Mouse (Mus musculus) liver, adult 2 months (tissue): ENCODE results near the gene Usp39. TPM values are rescaled to one million over a fixed set of nuclear protein-coding genes. Genes with fewer than 3 reads are reported as not detected.

Experiments
- DNase-seq: peaks from one replicate; pipeline ENCODE4 v3.0.0-alpha.2; 2011; ENCODE audit warnings: low read depth, low spot score; ENCODE audit errors: extremely low read depth
- H3K27ac ChIP-seq: fragments of 200-500 bp; replicated peaks from 2 replicates; pipeline ENCODE4 v1.5.1; 2012; ENCODE audit warnings: low read depth, mild to moderate bottlenecking, control low read depth, inconsistent platforms, low read length; ENCODE audit not compliant: insufficient read depth
- H3K27me3 ChIP-seq: fragments of 200-500 bp; 2 replicates; pipeline ENCODE4 v1.6.1; 2012; ENCODE audit warnings: mild to moderate bottlenecking, moderate library complexity, low read length, inconsistent platforms; ENCODE audit not compliant: control insufficient read depth, insufficient read depth
- H3K36me3 ChIP-seq: fragments of 200-500 bp; 2 replicates; pipeline ENCODE4 v1.6.1; 2012; ENCODE audit warnings: low read length, inconsistent platforms; ENCODE audit not compliant: control insufficient read depth, insufficient read depth
- H3K4me1 ChIP-seq: fragments of 200-500 bp; 2 replicates; pipeline ENCODE4 v1.6.1; 2011; ENCODE audit warnings: low read length; ENCODE audit not compliant: control insufficient read depth, insufficient read depth
- H3K4me3 ChIP-seq: fragments of 200-500 bp; 2 replicates; pipeline ENCODE4 v1.5.1; 2011; ENCODE audit warnings: low read depth, mild to moderate bottlenecking, control low read depth, low read length, moderate library complexity; ENCODE audit not compliant: insufficient read depth
- H3K79me2 ChIP-seq: fragments of 200-500 bp; 2 replicates; pipeline ENCODE4 v1.6.1; 2012; ENCODE audit warnings: inconsistent platforms, mild to moderate bottlenecking, low read length, moderate library complexity; ENCODE audit not compliant: control insufficient read depth, insufficient read depth
- H3K9ac ChIP-seq: fragments of 200-500 bp; 2 replicates; pipeline ENCODE4 v1.6.1; 2012; ENCODE audit warnings: low read depth, mild to moderate bottlenecking, control low read depth, inconsistent platforms, low read length
- CTCF ChIP-seq: fragments of 200-500 bp; IDR thresholded peaks from 2 replicates; pipeline ENCODE4 v1.5.1; 2011; ENCODE audit warnings: low read depth, low read length, control low read depth
- POLR2A ChIP-seq: fragments of 200-500 bp; IDR thresholded peaks from 2 replicates; pipeline ENCODE4 v1.6.1; 2011; ENCODE audit warnings: low read length, control low read depth; ENCODE audit not compliant: insufficient read depth; ENCODE audit errors: extremely low read depth
- WGBS: fragments of 180-500 bp; shearing (Covaris S2); methylation state at CpG from one replicate; pipeline ENCODE4 v1.1.7; 2018; 5-methylcytosine and 5-hydroxymethylcytosine counted together
- polyA plus RNA-seq: library from polyadenylated mRNA; depleted of rRNA; stranded (reverse); fragments of >200 nt; gene quantifications from 2 replicates; pipeline ENCODE4 v1.2.3, GENCODE M21; 2012
- total RNA-seq: library from RNA; depleted of rRNA; stranded (reverse); fragments of >200 nt; gene quantifications from 2 replicates; pipeline ENCODE4 v1.2.3, GENCODE M21; 2014

The Usp39 gene
- total and polyA plus RNA-seq, 2 experiments, result 10.5 to 15.2 TPM

GRCm38 (mm10) chr6:72383142-72383820 is 38.3 kb upstream of the Usp39 start:
- DNase-seq, result no peak
- Histone ChIP-seq H3K36me3 (peaks cover 20% of the 10 kb centered on the region), H3K4me3 (no peak overlapping the region), H3K79me2 (peaks cover 3% of the 10 kb centered on the region; the same call in 1 of the 2 replicates), H3K27me3 (no peaks in the 10 kb centered on the region), H3K27ac (peak overlapping the region; percentile 46), H3K4me1 (peaks cover 9% of the 10 kb centered on the region), H3K9ac (no peak overlapping the region)
- WGBS, result 90% methylated on average over 6 of the region's 6 CpGs
- TF ChIP-seq CTCF (no peak), POLR2A (no peak)

DNA sequence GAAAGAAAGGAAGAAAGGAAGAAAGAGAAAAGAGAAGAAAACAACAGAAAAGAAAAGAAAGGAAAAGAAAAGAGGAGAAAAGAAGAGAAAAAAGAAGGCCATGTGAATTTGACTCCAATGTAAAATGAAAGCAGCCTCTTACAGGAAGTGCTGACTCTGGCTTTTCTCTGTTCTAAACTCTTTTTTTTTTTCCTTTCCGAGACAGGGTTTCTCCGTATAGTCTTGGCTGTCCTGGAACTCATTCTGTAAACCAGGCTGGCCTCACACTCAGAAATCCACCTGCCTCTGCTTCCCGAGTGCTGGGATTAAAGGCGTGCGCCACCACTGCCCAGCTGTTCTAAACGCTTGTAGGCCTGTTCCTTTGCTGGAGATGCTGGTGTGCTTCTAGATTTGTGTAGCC is 37.5 kb upstream of the Usp39 start:
- Histone ChIP-seq H3K79me2 (peaks cover 3% of the 10 kb centered on the region; the same call in 1 of the 2 replicates), H3K4me1 (peaks cover 9% of the 10 kb centered on the region), H3K9ac (no peak overlapping the region), H3K4me3 (no peak overlapping the region), H3K36me3 (peaks cover 16% of the 10 kb centered on the region), H3K27ac (peak overlapping the region; percentile 46), H3K27me3 (no peaks in the 10 kb centered on the region)
- TF ChIP-seq CTCF (no peak), POLR2A (no peak)
- WGBS, result 77% methylated on average over 6 of the region's 6 CpGs
- DNase-seq, result no peak

- peak; percentile 59 for DNase-seq
- Histone ChIP-seq H3K9ac (peak within 1 kb of the TSS; percentile 76), H3K79me2 (peaks cover 3% of the 10 kb centered on the region; the same call in 1 of the 2 replicates), H3K4me3 (peak within 1 kb of the TSS; percentile 67), H3K4me1 (peaks cover 9% of the 10 kb centered on the region), H3K27ac (peak within 1 kb of the TSS; percentile 49), H3K27me3 (no peaks in the 10 kb centered on the region), H3K36me3 (peaks cover 4% of the 10 kb centered on the region; the same call in 1 of the 2 replicates)
- 0 out of 2 replicates have a peak, but pooled peaks have one; percentile 25 for TF ChIP-seq POLR2A
- peak; percentile 67 for TF ChIP-seq CTCF
- WGBS, result 1% methylated on average over 49 of the region's 49 CpGs
These were observed 35.3 kb upstream of the Usp39 start, which contains the start of gene Vamp5 for GRCm38 (mm10) chr6:72380131-72380770. Vamp5 (minus strand) TSS chr6:72380468.

- TF ChIP-seq POLR2A (no peak), CTCF (no peak)
- peaks cover 3% of the 10 kb centered on the region; the same call in 1 of the 2 replicates for H3K79me2 ChIP-seq
- H3K9ac ChIP-seq, result peak overlapping the region; percentile 76
- no peak for DNase-seq
- 39% methylated on average over 7 of the region's 7 CpGs for WGBS
- H3K36me3 ChIP-seq, result no peaks in the 10 kb centered on the region
- H3K27ac ChIP-seq, result peak overlapping the region; percentile 49
- H3K27me3 ChIP-seq, result no peaks in the 10 kb centered on the region
- H3K4me3 ChIP-seq, result peak overlapping the region; percentile 67
- peaks cover 11% of the 10 kb centered on the region for H3K4me1 ChIP-seq
These were observed 34.6 kb upstream of the Usp39 start for GRCm38 (mm10) chr6:72379377-72380130.

DNA sequence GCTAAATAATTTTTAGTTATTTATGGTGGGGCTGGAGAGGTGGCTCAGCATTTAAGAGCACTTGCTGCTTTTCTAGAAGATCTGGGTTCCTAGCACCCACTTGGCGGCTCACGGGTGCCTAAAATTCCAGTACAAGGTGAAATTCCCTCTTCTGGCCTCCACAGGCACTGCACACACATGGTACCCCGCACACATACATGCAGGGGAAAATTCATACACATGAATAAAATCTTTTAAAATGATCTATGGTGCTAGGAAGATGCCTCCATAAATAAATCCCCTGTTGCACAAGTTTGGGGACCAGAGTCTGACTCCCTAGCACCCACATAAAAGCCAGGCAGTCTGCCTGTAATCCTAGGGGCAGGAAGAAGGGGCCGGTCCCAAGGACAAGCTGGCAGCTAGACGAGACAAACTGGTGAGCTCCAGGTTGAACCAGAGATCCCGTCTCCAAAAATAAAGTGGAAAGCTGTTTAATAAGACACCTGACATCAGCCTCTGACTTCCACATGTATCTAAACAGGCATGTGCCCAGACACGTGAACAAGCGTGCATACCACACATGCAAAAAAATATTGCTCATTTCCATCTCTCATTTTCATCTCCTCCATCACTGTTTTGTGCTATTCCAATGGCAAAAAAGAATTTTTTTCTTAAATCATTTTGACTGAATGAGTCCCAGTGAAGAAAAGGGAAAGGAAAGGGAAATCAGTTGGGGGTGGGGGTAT is 33.7 kb upstream of the Usp39 start:
- no peaks in the 10 kb centered on the region for H3K27me3 ChIP-seq
- peaks cover 3% of the 10 kb centered on the region; the same call in 1 of the 2 replicates for H3K79me2 ChIP-seq
- no peak overlapping the region for H3K9ac ChIP-seq
- 87% methylated on average over 8 of the region's 8 CpGs for WGBS
- no peak for DNase-seq
- no peak overlapping the region for H3K4me3 ChIP-seq
- H3K27ac ChIP-seq, result no peak overlapping the region
- peaks cover 14% of the 10 kb centered on the region for H3K4me1 ChIP-seq
- H3K36me3 ChIP-seq, result no peaks in the 10 kb centered on the region
- no peak for TF ChIP-seq CTCF
- TF ChIP-seq POLR2A, result no peak
